Mouse (Mus musculus): ENCODE measurements at regions not wholly inside any gene's neighbourhood (a gene's known extent, or its start where the extent isn't known, plus 50 kb on each side); places are given as distances from the start of the nearest gene placed in this dataset.

GRCm38 (mm10) chr13:112135777-112136176 is 152.5 kb upstream of the Ankrd55 start:
- no peaks in the 10 kb centered on the region for H3K79me2 ChIP-seq (ENCODE audit: control insufficient read depth, insufficient read depth)
- TF ChIP-seq REST (IDR thresholded peaks at IDR 0.05; ENCODE audit: insufficient read depth, insufficient read length) (no peak), TCF3 (IDR thresholded peaks at IDR 0.05; ENCODE audit: insufficient read length, low read depth) (no peak), SRF (IDR thresholded peaks at IDR 0.05; ENCODE audit: control insufficient read depth, insufficient read length, low read depth) (no peak), POLR2AphosphoS2 (IDR thresholded peaks at IDR 0.05; ENCODE audit: insufficient read length, low read depth) (no peak), CEBPB (IDR thresholded peaks at IDR 0.05; ENCODE audit: insufficient read depth, poor library complexity, severe bottlenecking) (no peak), USF1 (IDR thresholded peaks at IDR 0.05; ENCODE audit: low read depth) (no peak), MYOD1 (IDR thresholded peaks at IDR 0.05; ENCODE audit: control insufficient read depth in 1 of 3, insufficient read length in 2 of 3, low read depth in 2 of 3) (no peak), MAX (IDR thresholded peaks at IDR 0.05; ENCODE audit: low read depth) (no peak), MYOG (IDR thresholded peaks at IDR 0.05; ENCODE audit: control insufficient read depth in 1 of 3, insufficient read depth in 1 of 3, insufficient read length in 2 of 3, low read depth in 2 of 3) (no peak), TCF12 (IDR thresholded peaks at IDR 0.05; ENCODE audit: insufficient read depth, poor library complexity, severe bottlenecking) (no peak), POLR2A (IDR thresholded peaks at IDR 0.05; ENCODE audit: insufficient read length, low read depth) (no peak), E2F4 (IDR thresholded peaks at IDR 0.05; ENCODE audit: insufficient read depth) (no peak)
- no peak overlapping the region for H3K4me2 ChIP-seq (ENCODE audit: low read depth)
- no peak overlapping the region for H3K4me3 ChIP-seq
- no peak overlapping the region for H3ac ChIP-seq (ENCODE audit: control insufficient read depth, insufficient read length)
- H3K36me3 ChIP-seq (ENCODE audit: control insufficient read depth, insufficient read depth), result no peaks in the 10 kb centered on the region
- H3K27me3 ChIP-seq (ENCODE audit: control insufficient read depth, insufficient read depth, insufficient read length), result no peaks in the 10 kb centered on the region

GRCm38 (mm10) chr13:112136850-112137249 is 151.4 kb upstream of the Ankrd55 start:
- H3K79me2 ChIP-seq (ENCODE audit: control insufficient read depth, insufficient read depth), result no peaks in the 10 kb centered on the region
- H3K36me3 ChIP-seq (ENCODE audit: control insufficient read depth, insufficient read depth), result no peaks in the 10 kb centered on the region
- no peaks in the 10 kb centered on the region for H3K27me3 ChIP-seq (ENCODE audit: control insufficient read depth, insufficient read depth, insufficient read length)
- H3K4me2 ChIP-seq (ENCODE audit: low read depth), result no peak overlapping the region
- H3ac ChIP-seq (ENCODE audit: control insufficient read depth, insufficient read length), result no peak overlapping the region
- H3K4me3 ChIP-seq, result no peak overlapping the region
- TF ChIP-seq CEBPB (IDR thresholded peaks at IDR 0.05; ENCODE audit: insufficient read depth, poor library complexity, severe bottlenecking) (no peak), POLR2AphosphoS2 (IDR thresholded peaks at IDR 0.05; ENCODE audit: insufficient read length, low read depth) (no peak), POLR2A (IDR thresholded peaks at IDR 0.05; ENCODE audit: insufficient read length, low read depth) (no peak), MAX (IDR thresholded peaks at IDR 0.05; ENCODE audit: low read depth) (no peak), USF1 (IDR thresholded peaks at IDR 0.05; ENCODE audit: low read depth) (no peak), REST (IDR thresholded peaks at IDR 0.05; ENCODE audit: insufficient read depth, insufficient read length) (no peak), TCF12 (IDR thresholded peaks at IDR 0.05; ENCODE audit: insufficient read depth, poor library complexity, severe bottlenecking) (no peak), TCF3 (IDR thresholded peaks at IDR 0.05; ENCODE audit: insufficient read length, low read depth) (no peak), E2F4 (IDR thresholded peaks at IDR 0.05; ENCODE audit: insufficient read depth) (no peak), SRF (IDR thresholded peaks at IDR 0.05; ENCODE audit: control insufficient read depth, insufficient read length, low read depth) (no peak), MYOG (IDR thresholded peaks at IDR 0.05; ENCODE audit: control insufficient read depth in 1 of 3, insufficient read depth in 1 of 3, insufficient read length in 2 of 3, low read depth in 2 of 3) (no peak), MYOD1 (IDR thresholded peaks at IDR 0.05; ENCODE audit: control insufficient read depth in 1 of 3, insufficient read length in 2 of 3, low read depth in 2 of 3) (no peak)

- TF ChIP-seq TCF12 (IDR thresholded peaks at IDR 0.05; ENCODE audit: insufficient read depth, poor library complexity, severe bottlenecking) (no peak), SRF (IDR thresholded peaks at IDR 0.05; ENCODE audit: control insufficient read depth, insufficient read length, low read depth) (no peak), USF1 (IDR thresholded peaks at IDR 0.05; ENCODE audit: low read depth) (no peak), MYOD1 (IDR thresholded peaks at IDR 0.05; ENCODE audit: control insufficient read depth in 1 of 3, insufficient read length in 2 of 3, low read depth in 2 of 3) (no peak), REST (IDR thresholded peaks at IDR 0.05; ENCODE audit: insufficient read depth, insufficient read length) (no peak), MYOG (IDR thresholded peaks at IDR 0.05; ENCODE audit: control insufficient read depth in 1 of 3, insufficient read depth in 1 of 3, insufficient read length in 2 of 3, low read depth in 2 of 3) (no peak), MAX (IDR thresholded peaks at IDR 0.05; ENCODE audit: low read depth) (no peak), E2F4 (IDR thresholded peaks at IDR 0.05; ENCODE audit: insufficient read depth) (no peak), POLR2A (IDR thresholded peaks at IDR 0.05; ENCODE audit: insufficient read length, low read depth) (no peak), TCF3 (IDR thresholded peaks at IDR 0.05; ENCODE audit: insufficient read length, low read depth) (no peak), POLR2AphosphoS2 (IDR thresholded peaks at IDR 0.05; ENCODE audit: insufficient read length, low read depth) (no peak), CEBPB (IDR thresholded peaks at IDR 0.05; ENCODE audit: insufficient read depth, poor library complexity, severe bottlenecking) (no peak)
- H3K79me2 ChIP-seq (ENCODE audit: control insufficient read depth, insufficient read depth), result no peaks in the 10 kb centered on the region
- H3K36me3 ChIP-seq (ENCODE audit: control insufficient read depth, insufficient read depth), result no peaks in the 10 kb centered on the region
- no peak overlapping the region for H3K4me3 ChIP-seq
- H3K27me3 ChIP-seq (ENCODE audit: control insufficient read depth, insufficient read depth, insufficient read length), result no peaks in the 10 kb centered on the region
- H3K4me2 ChIP-seq (ENCODE audit: low read depth), result no peak overlapping the region
- H3ac ChIP-seq (ENCODE audit: control insufficient read depth, insufficient read length), result no peak overlapping the region
Measured at GRCm38 (mm10) chr13:112140871-112141270, 147.4 kb upstream of the Ankrd55 start.

DNA sequence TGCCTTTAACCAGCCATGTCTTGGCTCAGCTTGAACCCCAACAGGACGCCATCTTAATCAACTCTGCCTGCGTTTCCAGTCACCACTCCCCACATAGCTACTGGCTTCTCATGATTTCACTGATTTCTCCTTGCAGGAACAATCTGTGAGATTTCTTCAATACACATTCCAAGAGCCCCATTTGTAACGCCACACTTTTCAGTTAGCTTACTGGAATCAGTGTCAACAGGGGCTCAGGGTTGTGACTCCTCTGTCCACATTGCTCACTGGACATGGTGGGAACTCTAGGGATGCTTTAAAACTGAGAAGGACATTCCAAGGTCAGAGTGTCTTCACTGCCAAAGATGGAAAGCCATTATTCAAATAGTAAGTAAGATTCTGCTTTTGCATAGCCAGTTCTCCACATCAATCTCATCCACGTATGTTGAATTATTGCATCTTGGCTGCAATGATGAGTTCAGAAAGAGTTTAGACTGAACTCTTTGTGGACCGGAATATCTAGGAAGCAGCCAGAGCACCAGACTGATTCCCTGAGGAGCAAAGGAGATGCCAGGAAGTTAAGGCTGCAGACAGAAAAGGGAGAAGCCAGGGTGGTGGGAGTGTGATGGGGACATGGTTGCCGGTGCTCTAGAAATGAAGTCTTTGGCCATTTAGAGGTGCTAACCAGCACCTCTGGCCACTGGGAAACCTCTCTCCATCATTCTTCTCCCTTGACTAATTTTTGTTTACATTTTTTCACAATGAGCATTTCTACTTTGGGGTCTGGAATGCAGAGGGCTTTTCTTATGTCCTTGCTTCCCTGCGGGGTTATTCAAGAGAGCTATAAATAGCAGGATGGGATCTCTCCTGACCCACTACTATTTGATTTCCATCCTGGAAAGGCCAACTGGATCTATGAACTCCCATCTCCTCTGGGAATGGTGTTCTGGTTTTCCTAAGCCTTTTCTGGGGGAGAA is 143.6 kb upstream of the Ankrd55 start:
- Histone ChIP-seq H3K79me2 (ENCODE audit: control insufficient read depth, insufficient read depth) (no peaks in the 10 kb centered on the region), H3K4me3 (no peak overlapping the region), H3ac (ENCODE audit: control insufficient read depth, insufficient read length) (no peak overlapping the region), H3K36me3 (ENCODE audit: control insufficient read depth, insufficient read depth) (no peaks in the 10 kb centered on the region), H3K4me2 (ENCODE audit: low read depth) (no peak overlapping the region), H3K27me3 (ENCODE audit: control insufficient read depth, insufficient read depth, insufficient read length) (no peaks in the 10 kb centered on the region)
- TF ChIP-seq MYOD1 (IDR thresholded peaks at IDR 0.05; ENCODE audit: control insufficient read depth in 1 of 3, insufficient read length in 2 of 3, low read depth in 2 of 3) (no peak), MYOG (IDR thresholded peaks at IDR 0.05; ENCODE audit: control insufficient read depth in 1 of 3, insufficient read depth in 1 of 3, insufficient read length in 2 of 3, low read depth in 2 of 3) (no peak), MAX (IDR thresholded peaks at IDR 0.05; ENCODE audit: low read depth) (no peak), SRF (IDR thresholded peaks at IDR 0.05; ENCODE audit: control insufficient read depth, insufficient read length, low read depth) (no peak), TCF3 (IDR thresholded peaks at IDR 0.05; ENCODE audit: insufficient read length, low read depth) (no peak), POLR2AphosphoS2 (IDR thresholded peaks at IDR 0.05; ENCODE audit: insufficient read length, low read depth) (no peak), REST (IDR thresholded peaks at IDR 0.05; ENCODE audit: insufficient read depth, insufficient read length) (no peak), USF1 (IDR thresholded peaks at IDR 0.05; ENCODE audit: low read depth) (no peak), POLR2A (IDR thresholded peaks at IDR 0.05; ENCODE audit: insufficient read length, low read depth) (no peak), CEBPB (IDR thresholded peaks at IDR 0.05; ENCODE audit: insufficient read depth, poor library complexity, severe bottlenecking) (no peak), E2F4 (IDR thresholded peaks at IDR 0.05; ENCODE audit: insufficient read depth) (no peak)

Data from myocyte (in vitro differentiated cells).